Mouse (Mus musculus): ENCODE results near the gene Cacna1d.

DNA sequence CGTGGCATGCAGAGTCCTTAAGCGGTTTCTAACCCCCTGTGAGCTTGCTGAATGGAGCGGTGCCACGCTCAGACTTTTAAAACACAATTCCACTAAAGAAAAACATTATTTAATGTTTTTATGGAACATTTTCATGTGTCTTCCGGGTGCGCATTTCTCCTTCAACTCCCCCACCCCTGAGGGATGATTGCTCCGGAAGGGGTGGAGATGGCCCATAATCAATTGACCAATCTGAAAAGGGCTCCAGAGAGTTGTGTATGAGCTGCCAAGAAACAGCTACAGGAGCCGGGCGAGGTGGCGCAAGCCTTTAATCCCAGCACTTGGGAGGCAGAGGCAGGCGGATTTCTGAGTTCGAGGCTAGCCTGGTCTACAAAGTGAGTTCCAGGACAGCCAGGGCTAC is 38.2 kb upstream of the Cacna1d start:
- TF ChIP-seq POLR2A (IDR thresholded peaks at IDR 0.05; ENCODE audit: borderline replicate concordance, low read depth, low read length), result no peak
- TF ChIP-seq CTCF (IDR thresholded peaks at IDR 0.05; ENCODE audit: low read depth, low read length), result no peak
